Mouse (Mus musculus) erythroblast, adult 5-6 weeks (primary cell): Measurements from ENCODE around the gene Ulk4. TPM values are rescaled to one million over a fixed set of nuclear protein-coding genes. Genes with fewer than 3 reads are reported as not detected.
"Not testable (repeated sequence)": the region's sequence is repeated elsewhere in the genome, so short reads cannot be mapped to it uniquely, and the experiment has no call there.

Source experiments
- ATAC-seq: replicated peaks from 2 replicates; pipeline ENCODE4 v1.8.0; 2016; ENCODE audit warnings: moderate number of reproducible peaks, mild to moderate bottlenecking, moderate TSS enrichment, inconsistent platforms; ENCODE audit not compliant: poor library complexity, low FRiP score, severe bottlenecking
- total RNA-seq, 2 experiments: library from RNA; stranded (forward) in 1 of 2; stranded (reverse) in 1 of 2; fragments of 150-400 nt in 1 of 2; fragments of 200-764, 138-1000 nt in 1 of 2; gene quantifications; 2 replicates each; pipeline versions ENCODE4 v1.2.3 to v1.2.4; 2015 to 2017; ENCODE audit warnings: low replicate concordance in 2 of 2

Ulk4 gene
- total RNA-seq, 2 experiments from 2014 or later, result 0.34 TPM; not detected in 1

DNA sequence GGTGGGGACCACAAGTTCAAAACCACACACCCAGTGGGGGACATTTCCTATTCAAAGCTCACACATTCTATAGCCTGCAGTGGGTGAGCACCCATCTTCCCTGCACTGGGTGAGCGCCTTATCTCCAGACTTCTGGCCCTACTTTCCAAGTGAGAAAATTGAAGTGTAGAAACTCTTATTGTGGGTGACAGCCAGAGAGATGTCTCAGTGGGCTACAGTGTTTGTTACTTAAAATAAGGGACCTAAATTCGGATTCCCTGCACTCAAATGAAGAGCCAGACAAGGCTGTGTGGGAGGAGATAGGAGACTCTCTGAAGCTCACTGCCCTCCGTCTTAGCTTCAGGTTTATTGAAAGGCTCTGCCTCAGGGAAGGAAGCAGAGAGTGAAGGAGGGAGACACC is 202.3 kb downstream of the Ulk4 start:
- ATAC-seq, result no peak

DNA sequence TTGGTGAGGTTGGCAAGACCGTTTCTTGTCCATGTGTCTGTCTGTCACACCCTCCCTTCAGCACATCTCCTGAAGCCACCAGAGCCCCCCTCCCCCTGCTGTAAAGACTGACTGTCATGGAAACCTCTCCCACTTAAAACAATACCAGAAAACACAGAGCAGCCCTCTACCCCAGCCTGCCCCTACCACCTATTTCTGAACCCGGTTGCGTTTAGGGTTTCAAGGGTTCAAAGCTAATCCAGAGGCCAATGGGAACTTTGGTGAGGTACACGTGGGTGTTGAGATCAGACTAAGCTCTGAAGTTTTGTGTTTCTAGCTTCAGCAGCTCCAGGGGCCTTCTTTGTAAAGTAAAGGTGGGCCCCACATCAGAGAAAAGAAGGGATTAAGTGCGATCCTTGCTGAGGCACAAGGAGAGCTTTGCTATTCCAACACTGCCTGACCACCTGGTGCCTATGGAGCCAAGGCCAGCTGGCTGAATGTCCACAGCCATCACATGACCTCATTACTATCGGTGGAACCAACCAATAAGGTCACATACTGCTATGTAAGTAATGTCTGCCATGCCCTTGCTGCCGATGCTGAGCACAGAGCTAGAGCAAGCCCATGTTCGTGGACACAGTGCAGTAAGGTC is 204.8 kb downstream of the Ulk4 start:
- no peak for ATAC-seq

- no peak for ATAC-seq
Observed at GRCm38 (mm10) chr9:121071461-121072126, 205.4 kb downstream of the Ulk4 start.

- ATAC-seq, result no peak
Observed at GRCm38 (mm10) chr9:121071050-121071449, 205.9 kb downstream of the Ulk4 start.

DNA sequence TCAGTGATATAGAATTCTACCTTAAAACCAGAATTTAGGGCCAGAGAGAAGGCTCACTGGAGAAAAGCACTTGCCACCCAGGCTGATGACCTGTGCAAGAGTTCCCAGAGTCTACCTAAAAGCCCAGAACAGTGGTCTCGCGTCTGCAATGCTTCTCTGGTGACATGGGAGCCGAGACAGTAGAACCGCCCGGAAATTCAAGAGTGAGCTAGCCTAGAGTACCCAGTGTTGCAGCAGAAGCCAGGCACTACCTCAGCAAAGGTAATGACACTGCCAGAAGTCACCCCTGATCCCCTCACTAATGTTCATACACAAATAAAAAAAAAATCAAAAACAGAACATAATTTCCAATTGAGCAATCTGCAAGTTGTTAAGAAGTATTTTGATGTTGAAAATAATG is 208.9 kb downstream of the Ulk4 start:
- ATAC-seq, result no peak

DNA sequence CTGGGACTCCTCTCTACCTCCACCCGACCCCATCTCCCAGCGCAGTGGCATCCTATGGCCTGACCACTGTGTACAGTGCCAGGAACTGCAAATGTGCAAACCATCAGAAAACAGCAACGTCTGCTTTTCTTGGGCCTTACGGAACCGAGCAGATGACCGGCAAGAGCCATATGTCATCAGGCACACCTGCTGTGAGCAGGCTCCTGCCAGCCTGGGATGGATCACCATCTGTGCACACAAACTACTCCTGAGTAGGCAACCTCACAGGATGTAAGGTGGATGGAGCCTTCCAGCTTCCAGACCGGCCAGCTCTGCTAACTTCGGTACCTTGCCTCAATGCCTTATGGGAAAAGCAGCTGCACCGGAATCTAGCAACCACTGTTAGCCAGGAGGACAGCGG is 210.0 kb downstream of the Ulk4 start:
- no peak for ATAC-seq

- ATAC-seq, result no peak
Observed at GRCm38 (mm10) chr9:121065383-121065978, 211.5 kb downstream of the Ulk4 start.

- ATAC-seq, result no peak
Observed at GRCm38 (mm10) chr9:121064606-121065355, 212.2 kb downstream of the Ulk4 start.

- ATAC-seq, result no peak
Observed at GRCm38 (mm10) chr9:121062671-121063070, 214.3 kb downstream of the Ulk4 start.

- no peak for ATAC-seq
Observed at GRCm38 (mm10) chr9:121061820-121062623, 215.0 kb downstream of the Ulk4 start.

- no peak for ATAC-seq
Observed at GRCm38 (mm10) chr9:121060331-121060730, 216.7 kb downstream of the Ulk4 start.

GRCm38 (mm10) chr9:121059286-121059685 is 217.7 kb downstream of the Ulk4 start:
- ATAC-seq, result no peak

- ATAC-seq, result no peak
Observed at GRCm38 (mm10) chr9:121058538-121058937, 218.5 kb downstream of the Ulk4 start.

GRCm38 (mm10) chr9:121058116-121058515 is 218.9 kb downstream of the Ulk4 start:
- ATAC-seq, result no peak

DNA sequence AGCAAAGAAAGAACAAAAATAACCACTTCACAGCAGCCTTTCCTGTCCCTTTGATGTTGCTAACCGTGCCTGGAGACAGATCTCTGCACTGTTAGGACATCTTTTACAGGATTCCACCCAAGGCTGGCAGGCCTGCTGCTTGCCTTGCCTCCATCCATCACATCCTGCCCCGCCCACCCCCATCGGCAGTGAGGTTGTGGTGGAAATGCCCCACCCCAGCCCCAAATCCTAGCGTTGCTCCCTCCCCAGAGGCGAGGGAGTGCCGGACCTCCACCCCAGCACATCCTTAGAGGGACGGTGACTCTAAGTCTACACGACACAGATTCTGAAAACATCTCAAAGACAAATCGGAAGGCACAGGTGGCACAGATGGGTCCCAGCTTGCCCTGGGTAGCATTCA is 219.6 kb downstream of the Ulk4 start:
- ATAC-seq, result no peak

GRCm38 (mm10) chr9:121056526-121056925 is 220.5 kb downstream of the Ulk4 start:
- ATAC-seq, result no peak

DNA sequence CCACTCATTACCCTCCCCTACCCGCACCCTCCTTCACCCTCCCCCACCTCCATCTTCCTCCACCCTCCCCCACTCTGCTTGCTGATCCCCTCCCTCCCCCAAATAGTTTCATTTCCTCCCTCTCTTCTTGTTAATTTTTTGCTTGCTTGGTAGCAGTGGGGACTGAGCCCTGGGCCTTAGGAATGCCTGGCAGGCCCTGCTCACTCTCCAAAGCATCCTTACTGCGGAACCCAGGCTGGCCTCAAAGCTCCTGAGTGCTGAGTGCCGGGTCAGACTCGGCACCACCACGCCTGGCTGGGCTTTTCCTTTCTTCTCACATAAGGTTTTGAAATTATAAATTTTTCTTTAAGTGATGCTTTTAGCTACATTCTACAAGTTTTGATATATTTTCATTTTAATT is 221.0 kb downstream of the Ulk4 start:
- ATAC-seq, result no peak

GRCm38 (mm10) chr9:121045657-121046056 is 231.3 kb downstream of the Ulk4 start:
- ATAC-seq, result not testable (repeated sequence)

DNA sequence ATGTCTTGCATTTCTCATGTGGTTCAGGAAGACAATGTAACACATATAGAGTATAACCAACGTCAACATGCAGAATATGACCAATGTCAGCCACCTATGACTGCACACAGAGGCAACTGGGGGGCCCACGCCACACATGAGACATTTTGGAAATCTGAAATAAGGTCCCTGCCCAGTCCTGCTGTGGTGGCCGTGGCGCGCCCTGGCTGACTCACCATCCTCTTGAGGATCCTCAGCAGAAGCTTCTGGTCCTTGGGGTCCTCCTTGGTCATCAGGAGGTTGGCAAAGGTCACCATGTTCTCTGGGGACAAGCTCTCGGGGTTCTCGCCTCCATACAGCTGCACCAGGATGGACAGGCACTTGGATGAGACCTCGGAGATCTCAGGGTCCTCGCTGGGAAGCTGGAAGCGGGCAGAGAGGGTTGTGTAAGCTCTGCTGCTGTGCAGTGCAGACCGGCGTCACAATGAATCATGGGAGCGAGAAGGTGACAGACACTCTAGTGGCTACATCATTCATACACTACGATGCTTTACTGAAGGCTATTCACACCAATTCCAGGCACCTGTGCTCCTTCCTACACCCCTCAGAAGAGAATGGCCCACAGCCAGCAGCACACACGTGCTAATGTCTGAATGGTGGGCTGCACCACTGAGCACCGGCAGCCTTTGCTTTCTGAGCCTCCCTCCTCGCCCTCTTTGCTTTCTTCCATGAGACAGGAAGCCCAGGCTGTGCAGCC is 232.4 kb downstream of the Ulk4 start:
- ATAC-seq, result no peak
